Mouse (Mus musculus) intestine, embryonic 15.5 days (tissue): ENCODE measurements around the gene Ltbp3. TPM values are rescaled to one million over a fixed set of nuclear protein-coding genes. Genes with fewer than 3 reads are reported as not detected.

Experiments
- ATAC-seq: fragments of 200-750 bp; cut with Nextera tagmentation; 2 replicates; pipeline ENCODE4 v1.8.0; 2017; ENCODE audit warnings: moderate TSS enrichment, moderate library complexity
- H3K27ac ChIP-seq: fragments of 300-500 bp; sonication (generic); 2 replicates; pipeline ENCODE4 v1.5.1; 2015; ENCODE audit warnings: mild to moderate bottlenecking, inconsistent platforms
- H3K27me3 ChIP-seq: fragments of 300-500 bp; sonication (generic); replicated peaks from 2 replicates; pipeline ENCODE4 v1.6.1; 2015; ENCODE audit warnings: inconsistent platforms
- H3K36me3 ChIP-seq: fragments of 300-500 bp; sonication (generic); 2 replicates; pipeline ENCODE4 v1.6.1; 2015; ENCODE audit warnings: inconsistent platforms
- H3K4me1 ChIP-seq: fragments of 300-500 bp; sonication (generic); replicated peaks from 2 replicates; pipeline ENCODE4 v1.6.1; 2015; ENCODE audit warnings: inconsistent platforms
- H3K4me2 ChIP-seq: fragments of 300-500 bp; sonication (generic); replicated peaks from 2 replicates; pipeline ENCODE4 v1.6.1; 2015; ENCODE audit warnings: mild to moderate bottlenecking, inconsistent platforms
- H3K4me3 ChIP-seq: fragments of 300-500 bp; sonication (generic); replicated peaks from 2 replicates; pipeline ENCODE4 v1.5.1; 2015; ENCODE audit warnings: inconsistent platforms
- H3K9ac ChIP-seq: fragments of 300-500 bp; sonication (generic); 2 replicates; pipeline ENCODE4 v1.6.1; 2015; ENCODE audit warnings: inconsistent platforms
- H3K9me3 ChIP-seq: fragments of 300-500 bp; sonication (generic); 2 replicates; pipeline ENCODE4 v1.6.1; 2016; ENCODE audit warnings: inconsistent platforms
- WGBS: fragments of 180-500 bp; shearing (Covaris S2); methylation state at CpG from one replicate; pipeline ENCODE4 v1.1.7; 2015; 5-methylcytosine and 5-hydroxymethylcytosine counted together
- polyA plus RNA-seq: library from polyadenylated mRNA; unstranded; fragments of >200 nt; fragmentation: Nextera tagmentation; extraction: Ambion mirVana; gene quantifications from 2 replicates; pipeline ENCODE4 v1.2.1, GENCODE M21; 2015

Gene Ltbp3
- polyA plus RNA-seq, 1 experiment from 2014 or later = 21.7 TPM

- Histone ChIP-seq H3K27ac (peak within 1 kb of the TSS; percentile 81), H3K4me1 (peaks cover 67% of the 10 kb centered on the region), H3K4me2 (peak within 1 kb of the TSS; percentile 90), H3K27me3 (no peaks in the 10 kb centered on the region), H3K9ac (peak within 1 kb of the TSS; percentile 75), H3K9me3 (no peaks in the 10 kb centered on the region), H3K4me3 (peak within 1 kb of the TSS; percentile 53), H3K36me3 (peaks cover 17% of the 10 kb centered on the region)
- peak; percentile 50 for ATAC-seq
- WGBS = 9% methylated on average over 47 of the region's 49 CpGs
These were observed 14.8 kb upstream of the Ltbp3 start, which contains the start of gene Ehbp1l1 for GRCm38 (mm10) chr19:5725767-5726515. Gene Ehbp1l1 (minus strand): TSS chr19:5726317.

- Histone ChIP-seq H3K4me1 (peaks cover 69% of the 10 kb centered on the region), H3K9ac (peak overlapping the region; percentile 36; the same call in 1 of the 2 replicates), H3K9me3 (no peaks in the 10 kb centered on the region), H3K36me3 (peaks cover 11% of the 10 kb centered on the region; the same call in 1 of the 2 replicates), H3K4me3 (peak overlapping the region; percentile 84), H3K27me3 (no peaks in the 10 kb centered on the region), H3K27ac (peak overlapping the region; percentile 59), H3K4me2 (peak overlapping the region; percentile 90)
- no peak for ATAC-seq
- 63% methylated on average over 15 of the region's 15 CpGs for WGBS
These were observed 13.6 kb upstream of the Ltbp3 start for GRCm38 (mm10) chr19:5726961-5727578.

- 2% methylated on average over 14 of the region's 14 CpGs for WGBS
- H3K27ac ChIP-seq = peak overlapping the region; percentile 59
These were observed 13.0 kb upstream of the Ltbp3 start for GRCm38 (mm10) chr19:5727701-5728100.

GRCm38 (mm10) chr19:5728631-5729443 lies 11.9 kb upstream of the Ltbp3 start:
- Histone ChIP-seq H3K4me3 (peak overlapping the region; percentile 84), H3K4me2 (peak overlapping the region; percentile 90), H3K27ac (peak overlapping the region; percentile 89), H3K27me3 (no peaks in the 10 kb centered on the region), H3K9ac (peak overlapping the region; percentile 94), H3K4me1 (peaks cover 62% of the 10 kb centered on the region), H3K36me3 (peaks cover 5% of the 10 kb centered on the region; the same call in 1 of the 2 replicates), H3K9me3 (no peaks in the 10 kb centered on the region)
- peak; percentile 31 for ATAC-seq
- 7% methylated on average over 37 of the region's 37 CpGs for WGBS

More at GRCm38 (mm10) chr19:5727701-5728100, 13.0 kb upstream of the Ltbp3 start:
- peak overlapping the region; percentile 90 for H3K4me2 ChIP-seq
- H3K4me1 ChIP-seq = peaks cover 69% of the 10 kb centered on the region
- H3K9me3 ChIP-seq = no peaks in the 10 kb centered on the region
- ATAC-seq = no peak
- peak overlapping the region; percentile 84 for H3K4me3 ChIP-seq
- H3K27me3 ChIP-seq = no peaks in the 10 kb centered on the region
- H3K9ac ChIP-seq = peak overlapping the region; percentile 94
- peaks cover 9% of the 10 kb centered on the region; the same call in 1 of the 2 replicates for H3K36me3 ChIP-seq

- under 1% methylated on average over 37 of the region's 37 CpGs for WGBS
- H3K4me2 ChIP-seq = peak within 1 kb of the TSS; percentile 90
- peak within 1 kb of the TSS; percentile 84 for H3K4me3 ChIP-seq
- H3K4me1 ChIP-seq = peaks cover 56% of the 10 kb centered on the region
- H3K9me3 ChIP-seq = no peaks in the 10 kb centered on the region
- H3K9ac ChIP-seq = peak within 1 kb of the TSS; percentile 94
- H3K27ac ChIP-seq = peak within 1 kb of the TSS; percentile 89
- no peaks in the 10 kb centered on the region for H3K27me3 ChIP-seq
- ATAC-seq = peak; percentile 79
- H3K36me3 ChIP-seq = no peaks in the 10 kb centered on the region
These were observed 11.3 kb upstream of the Ltbp3 start, which contains the start of gene Fam89b for GRCm38 (mm10) chr19:5729444-5729815. Gene Fam89b (minus strand): TSS chr19:5729653.

- no peak overlapping the region for H3K27ac ChIP-seq
- WGBS = 73% methylated on average over 29 of the region's 29 CpGs
- H3K27me3 ChIP-seq = no peaks in the 10 kb centered on the region
- H3K9ac ChIP-seq = peak overlapping the region; percentile 73
- no peak for ATAC-seq
- peaks cover 45% of the 10 kb centered on the region for H3K4me1 ChIP-seq
- H3K9me3 ChIP-seq = no peaks in the 10 kb centered on the region
- no peaks in the 10 kb centered on the region for H3K36me3 ChIP-seq
- peak overlapping the region; percentile 90 for H3K4me2 ChIP-seq
- H3K4me3 ChIP-seq = peak overlapping the region; percentile 84
These were observed 10.2 kb upstream of the Ltbp3 start for GRCm38 (mm10) chr19:5730314-5731186.

- Histone ChIP-seq H3K4me1 (peaks cover 39% of the 10 kb centered on the region), H3K36me3 (no peaks in the 10 kb centered on the region), H3K4me3 (peak overlapping the region; percentile 84), H3K9me3 (no peaks in the 10 kb centered on the region), H3K9ac (peak overlapping the region; percentile 73), H3K27ac (0 out of 2 replicates have a peak overlapping the region, but pooled peaks have one; percentile 41), H3K4me2 (peak overlapping the region; percentile 90), H3K27me3 (no peaks in the 10 kb centered on the region)
- WGBS = under 1% methylated on average over 47 of the region's 47 CpGs
- peak; percentile 86 for ATAC-seq
These were observed 9.3 kb upstream of the Ltbp3 start for GRCm38 (mm10) chr19:5731264-5731978.

GRCm38 (mm10) chr19:5734325-5734724 lies 6.4 kb upstream of the Ltbp3 start:
- no peak overlapping the region for H3K27ac ChIP-seq
- 81% methylated on average over 9 of the region's 9 CpGs for WGBS
- ATAC-seq = no peak

GRCm38 (mm10) chr19:5739446-5739845 lies 1.3 kb upstream of the Ltbp3 start:
- Histone ChIP-seq H3K4me2 (no peak overlapping the region), H3K4me3 (no peak overlapping the region), H3K27me3 (peaks cover 3% of the 10 kb centered on the region; the same call in 1 of the 2 replicates), H3K27ac (no peak overlapping the region), H3K36me3 (no peaks in the 10 kb centered on the region), H3K9ac (no peak overlapping the region), H3K9me3 (no peaks in the 10 kb centered on the region), H3K4me1 (peaks cover 29% of the 10 kb centered on the region)
- ATAC-seq = no peak
- WGBS = 60% methylated on average over 2 of the region's 2 CpGs

More at GRCm38 (mm10) chr19:5734325-5734724, 6.4 kb upstream of the Ltbp3 start:
- Histone ChIP-seq H3K9ac (no peak overlapping the region), H3K9me3 (no peaks in the 10 kb centered on the region), H3K4me1 (peaks cover 16% of the 10 kb centered on the region), H3K4me3 (no peak overlapping the region), H3K4me2 (no peak overlapping the region), H3K27me3 (peaks cover 3% of the 10 kb centered on the region; the same call in 1 of the 2 replicates), H3K36me3 (no peaks in the 10 kb centered on the region)

- Histone ChIP-seq H3K4me3 (peak overlapping the region; percentile 62), H3K36me3 (no peaks in the 10 kb centered on the region), H3K9ac (peak overlapping the region; percentile 85), H3K9me3 (no peaks in the 10 kb centered on the region), H3K4me2 (peak overlapping the region; percentile 96), H3K4me1 (peaks cover 42% of the 10 kb centered on the region), H3K27me3 (peaks cover 8% of the 10 kb centered on the region), H3K27ac (peak overlapping the region; percentile 94)
- WGBS = under 1% methylated on average over 54 of the region's 55 CpGs
- ATAC-seq = peak; percentile 83
These were observed 1.0 kb downstream of the Ltbp3 start for GRCm38 (mm10) chr19:5741641-5742240.
